Mouse (Mus musculus): ENCODE measurements around the gene Nr6a1.

Gene Nr6a1

GRCm38 (mm10) chr2:38683083-38683482 is 244.4 kb downstream of the Nr6a1 start:
- in situ Hi-C loops (cut with MboI, MseI) = no loop called here

- in situ Hi-C loops (cut with MboI, MseI) = no loop called here
These were observed 245.3 kb downstream of the Nr6a1 start for GRCm38 (mm10) chr2:38682209-38682608.

GRCm38 (mm10) chr2:38678947-38679346 is 248.5 kb downstream of the Nr6a1 start:
- in situ Hi-C loops (cut with MboI, MseI) = no loop called here

GRCm38 (mm10) chr2:38675366-38675969 is 252.0 kb downstream of the Nr6a1 start:
- in situ Hi-C loops (cut with MboI, MseI) = no loop called here

All from T-helper 2 cell (primary cell).